Mouse (Mus musculus) right cerebral cortex, postnatal 14 days (tissue): ENCODE data around the gene Oip5.
A peak's percentile ranks its signal among the peaks of the same experiment; 100 is the strongest.
"Not testable (repeated sequence)": the region's sequence is repeated elsewhere in the genome, so short reads cannot be mapped to it uniquely, and the experiment has no call there.

Experiments
- DNase-seq: peaks from one replicate; pipeline ENCODE4 v3.0.0; 2022

Gene Oip5

GRCm38 (mm10) chr2:119618199-119618982 is at the start of gene Oip5, which contains the start of gene Nusap1:
TSS of gene Oip5 (minus strand) at chr2:119618469.
TSS of gene Nusap1 (plus strand) at chr2:119618298.
- DNase-seq, result peak; percentile 87

GRCm38 (mm10) chr2:119665744-119666143 is 47.5 kb upstream of the Oip5 start:
- DNase-seq, result not testable (repeated sequence)

- DNase-seq, result peak; percentile 73
Observed at GRCm38 (mm10) chr2:119662220-119663182, 44.2 kb upstream of the Oip5 start, which contains the start of gene Ndufaf1. TSS of gene Ndufaf1 (minus strand) at chr2:119662827.

GRCm38 (mm10) chr2:119644254-119644653 is 26.0 kb upstream of the Oip5 start:
- no peak for DNase-seq

GRCm38 (mm10) chr2:119641214-119641912 is 23.1 kb upstream of the Oip5 start:
- DNase-seq, result no peak

GRCm38 (mm10) chr2:119636781-119637180 is 18.5 kb upstream of the Oip5 start:
- DNase-seq, result no peak

- no peak for DNase-seq
Observed at GRCm38 (mm10) chr2:119621302-119621701, 3.0 kb upstream of the Oip5 start.

GRCm38 (mm10) chr2:119619002-119619401 is 733 bp upstream of the Oip5 start:
- DNase-seq, result not testable (repeated sequence)

- DNase-seq, result no peak
Observed at GRCm38 (mm10) chr2:119617841-119618198, 449 bp downstream of the Oip5 start.

- no peak for DNase-seq
Observed at GRCm38 (mm10) chr2:119607023-119607422, 11.2 kb downstream of the Oip5 start.

- no peak for DNase-seq
Observed at GRCm38 (mm10) chr2:119605361-119605973, 12.8 kb downstream of the Oip5 start.

- no peak for DNase-seq
Observed at GRCm38 (mm10) chr2:119603909-119604308, 14.4 kb downstream of the Oip5 start.

- no peak for DNase-seq
Observed at GRCm38 (mm10) chr2:119602488-119602887, 15.8 kb downstream of the Oip5 start.

GRCm38 (mm10) chr2:119601575-119601974 is 16.7 kb downstream of the Oip5 start:
- DNase-seq, result not testable (repeated sequence)

GRCm38 (mm10) chr2:119601027-119601426 is 17.2 kb downstream of the Oip5 start:
- no peak for DNase-seq

- no peak for DNase-seq
Observed at GRCm38 (mm10) chr2:119596781-119597330, 21.4 kb downstream of the Oip5 start.

- DNase-seq, result no peak
Observed at GRCm38 (mm10) chr2:119595308-119595707, 23.0 kb downstream of the Oip5 start.

- DNase-seq, result peak; percentile 98
Observed at GRCm38 (mm10) chr2:119594113-119594981, 23.9 kb downstream of the Oip5 start.

GRCm38 (mm10) chr2:119593765-119594112 is 24.5 kb downstream of the Oip5 start:
- DNase-seq, result no peak

- DNase-seq, result no peak
Observed at GRCm38 (mm10) chr2:119591247-119591646, 27.0 kb downstream of the Oip5 start.

GRCm38 (mm10) chr2:119587383-119587782 is 30.9 kb downstream of the Oip5 start:
- DNase-seq, result peak; percentile 52
